16 mouse cellular contexts compared by ENCODE assay signal in the genomic region with DNA sequence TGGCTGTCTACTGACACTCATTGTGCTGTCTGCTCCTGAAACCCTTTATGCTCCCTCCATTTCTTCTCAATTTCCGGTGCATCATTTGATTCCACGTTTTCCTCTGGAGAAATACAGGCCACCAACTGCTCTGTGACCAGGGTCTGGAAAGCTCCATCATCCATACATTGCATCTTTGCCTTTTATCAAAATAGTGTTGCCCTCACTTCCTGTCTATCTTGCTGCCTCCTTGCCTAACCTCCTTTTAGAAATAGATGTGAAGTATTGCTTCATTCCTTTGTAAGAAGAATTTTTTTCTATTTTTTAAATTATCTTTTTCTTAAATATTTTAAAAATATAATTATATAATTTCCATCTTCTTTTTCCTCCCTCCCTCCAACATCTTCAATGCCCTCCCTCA.
"Had no signal": no experiment of that assay in that cellular context is flagged by ENCODE, and none has a peak within 500 bp of the region (broad histone marks: within the 10 kb centered on the region; RNA-seq: fewer than 3 reads in every experiment).

No protein-coding gene starts in this region.

- ATAC-seq: liver, embryonic 12.5 days; liver, postnatal 0 days; lung, postnatal 0 days; midbrain, embryonic 13.5 days; midbrain, embryonic 15.5 days; midbrain, embryonic 16.5 days had no signal

- DNase-seq: left cerebral cortex, postnatal 4 days; liver; liver, embryonic 13.5 days; liver, postnatal 0 days; lung, adult 2 months; lung, embryonic 14.5 days; lung, postnatal 10 days; lung, postnatal 14 days; lung, postnatal 36 days; lung, postnatal 4 days; midbrain, embryonic 14.5 days had no signal
